Mouse (Mus musculus) embryonic facial prominence, embryonic 13.5 days (tissue): ENCODE data around the gene Gpc5. TPM values are rescaled to one million over a fixed set of nuclear protein-coding genes. Genes with fewer than 3 reads are reported as not detected.
A peak's percentile ranks its signal among the peaks of the same experiment; 100 is the strongest.

Source experiments
- ATAC-seq: fragments of 200-750 bp; cut with Nextera tagmentation; 2 replicates; pipeline ENCODE4 v1.8.0; 2017; ENCODE audit warnings: low read depth; ENCODE audit not compliant: insufficient number of reproducible peaks, insufficient read depth, low FRiP score, low TSS enrichment
- H3K27ac ChIP-seq: fragments of 300-500 bp; sonication (generic); 2 replicates; pipeline ENCODE4 v1.5.1; 2015; ENCODE audit warnings: moderate library complexity, mild to moderate bottlenecking, inconsistent platforms
- H3K27me3 ChIP-seq: fragments of 300-500 bp; sonication (generic); 2 replicates; pipeline ENCODE4 v1.6.1; 2015; ENCODE audit warnings: mild to moderate bottlenecking, inconsistent platforms
- H3K36me3 ChIP-seq: fragments of 300-500 bp; sonication (generic); 2 replicates; pipeline ENCODE4 v1.6.1; 2015; ENCODE audit warnings: mild to moderate bottlenecking, inconsistent platforms
- H3K4me1 ChIP-seq: fragments of 300-500 bp; sonication (generic); 2 replicates; pipeline ENCODE4 v1.6.1; 2015; ENCODE audit warnings: inconsistent platforms
- H3K4me2 ChIP-seq: fragments of 300-500 bp; sonication (generic); 2 replicates; pipeline ENCODE4 v1.6.1; 2015; ENCODE audit warnings: moderate library complexity, mild to moderate bottlenecking, inconsistent platforms
- H3K4me3 ChIP-seq: fragments of 300-500 bp; sonication (generic); 2 replicates; pipeline ENCODE4 v1.5.1; 2015; ENCODE audit warnings: mild to moderate bottlenecking, inconsistent platforms
- H3K9ac ChIP-seq: fragments of 300-500 bp; sonication (generic); 2 replicates; pipeline ENCODE4 v1.6.1; 2015; ENCODE audit warnings: mild to moderate bottlenecking, inconsistent platforms
- H3K9me3 ChIP-seq: fragments of 300-500 bp; sonication (generic); 2 replicates; pipeline ENCODE4 v1.6.1; 2016; ENCODE audit warnings: inconsistent platforms
- WGBS: fragments of 180-500 bp; shearing (Covaris S2); methylation state at CpG from one replicate; pipeline ENCODE4 v1.1.7; 2015; ENCODE audit warnings: mixed read lengths; 5-methylcytosine and 5-hydroxymethylcytosine counted together
- polyA plus RNA-seq: library from polyadenylated mRNA; unstranded; fragments of >200 nt; fragmentation: Nextera tagmentation; extraction: Ambion mirVana; gene quantifications from 2 replicates; pipeline ENCODE4 v1.2.1, GENCODE M21; 2015

Gene Gpc5
- polyA plus RNA-seq = 1.2 and 1.5 TPM in 2 replicates

GRCm38 (mm10) chr14:115092081-115092480 is at the start of gene Gpc5:
Gene Gpc5 (plus strand): TSS chr14:115092215.
- Histone ChIP-seq H3K9me3 (no peaks in the 10 kb centered on the region), H3K27me3 (peaks cover 44% of the 10 kb centered on the region), H3K9ac (peak within 1 kb of the TSS; percentile 67), H3K36me3 (no peaks in the 10 kb centered on the region), H3K4me3 (peak within 1 kb of the TSS; percentile 65), H3K4me2 (peak within 1 kb of the TSS; percentile 98), H3K4me1 (peaks cover 5% of the 10 kb centered on the region; the same call in 1 of the 2 replicates), H3K27ac (no peak within 1 kb of the TSS)
- WGBS = under 1% methylated on average over 31 of the region's 31 CpGs
- peak; percentile 94 for ATAC-seq

DNA sequence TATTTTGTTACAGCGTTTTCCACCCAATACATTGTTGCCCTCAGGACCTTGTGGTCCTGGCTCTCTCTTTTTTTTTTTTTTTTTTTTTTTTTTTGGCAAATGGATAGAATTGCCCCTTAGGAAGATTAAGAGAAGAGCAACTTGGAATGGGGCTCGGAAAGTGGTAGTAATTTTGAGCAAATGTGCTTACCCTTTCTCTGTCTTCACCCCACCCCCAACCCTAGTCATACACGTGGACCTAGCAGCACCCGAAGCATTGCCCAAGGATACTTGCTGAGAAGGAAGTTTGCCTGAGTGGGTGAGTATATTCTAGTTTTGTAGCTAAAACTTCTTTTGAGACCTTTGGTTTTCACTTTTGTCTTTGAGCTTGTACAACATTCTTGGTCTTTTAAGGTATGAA is 49.4 kb upstream of the Gpc5 start:
- Histone ChIP-seq H3K27me3 (no peaks in the 10 kb centered on the region), H3K4me3 (peak overlapping the region; percentile 86), H3K4me2 (peak overlapping the region; percentile 70), H3K27ac (no peak overlapping the region), H3K4me1 (peaks cover 19% of the 10 kb centered on the region), H3K36me3 (peaks cover 42% of the 10 kb centered on the region), H3K9me3 (no peaks in the 10 kb centered on the region), H3K9ac (peak overlapping the region; percentile 99)
- 0% methylated on average over 4 of the region's 4 CpGs for WGBS
- ATAC-seq = no peak

- H3K9me3 ChIP-seq = no peaks in the 10 kb centered on the region
- peak overlapping the region; percentile 70; the same call in 1 of the 2 replicates for H3K4me2 ChIP-seq
- no peaks in the 10 kb centered on the region for H3K27me3 ChIP-seq
- no peak overlapping the region for H3K4me3 ChIP-seq
- H3K9ac ChIP-seq = no peak overlapping the region
- WGBS = 73% methylated on average over 5 of the region's 5 CpGs
- H3K27ac ChIP-seq = no peak overlapping the region
- H3K4me1 ChIP-seq = peaks cover 19% of the 10 kb centered on the region
- peaks cover 42% of the 10 kb centered on the region for H3K36me3 ChIP-seq
- no peak for ATAC-seq
Measured at GRCm38 (mm10) chr14:115044016-115044415, 48.0 kb upstream of the Gpc5 start.

DNA sequence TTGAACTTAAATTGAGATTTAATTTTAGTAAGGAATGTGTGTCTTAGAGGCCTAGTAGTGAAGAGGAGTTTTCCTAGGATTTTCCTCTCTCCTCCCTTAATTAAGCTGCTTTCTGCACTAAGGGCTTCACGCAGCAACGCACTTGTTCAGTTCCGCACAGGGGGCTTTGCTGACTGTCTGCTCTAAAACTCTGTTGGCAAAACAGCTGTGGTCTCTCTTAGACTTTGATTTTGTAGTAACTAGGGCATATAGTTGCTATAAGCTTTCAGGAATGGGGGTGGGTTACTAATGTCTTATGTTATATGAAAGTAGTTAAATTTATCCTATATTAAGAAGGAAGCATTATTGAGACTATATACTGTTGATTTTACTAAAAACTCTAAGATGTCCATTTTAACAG is 46.3 kb upstream of the Gpc5 start:
- peaks cover 42% of the 10 kb centered on the region for H3K36me3 ChIP-seq
- 73% methylated on average over 3 of the region's 3 CpGs for WGBS

GRCm38 (mm10) chr14:115047316-115047715 is 44.7 kb upstream of the Gpc5 start:
- 83% methylated on average over 3 of the region's 3 CpGs for WGBS
- Histone ChIP-seq H3K27ac (no peak overlapping the region), H3K36me3 (peaks cover 42% of the 10 kb centered on the region), H3K4me2 (no peak overlapping the region), H3K9me3 (no peaks in the 10 kb centered on the region), H3K27me3 (no peaks in the 10 kb centered on the region), H3K4me3 (no peak overlapping the region), H3K9ac (no peak overlapping the region), H3K4me1 (peaks cover 19% of the 10 kb centered on the region)
- ATAC-seq = no peak

More for the DNA sequence above, 46.3 kb upstream of the Gpc5 start:
- H3K4me2 ChIP-seq = no peak overlapping the region
- H3K27ac ChIP-seq = no peak overlapping the region
- H3K27me3 ChIP-seq = no peaks in the 10 kb centered on the region
- ATAC-seq = no peak
- no peak overlapping the region for H3K9ac ChIP-seq
- H3K4me3 ChIP-seq = no peak overlapping the region
- H3K9me3 ChIP-seq = no peaks in the 10 kb centered on the region
- peaks cover 19% of the 10 kb centered on the region for H3K4me1 ChIP-seq

DNA sequence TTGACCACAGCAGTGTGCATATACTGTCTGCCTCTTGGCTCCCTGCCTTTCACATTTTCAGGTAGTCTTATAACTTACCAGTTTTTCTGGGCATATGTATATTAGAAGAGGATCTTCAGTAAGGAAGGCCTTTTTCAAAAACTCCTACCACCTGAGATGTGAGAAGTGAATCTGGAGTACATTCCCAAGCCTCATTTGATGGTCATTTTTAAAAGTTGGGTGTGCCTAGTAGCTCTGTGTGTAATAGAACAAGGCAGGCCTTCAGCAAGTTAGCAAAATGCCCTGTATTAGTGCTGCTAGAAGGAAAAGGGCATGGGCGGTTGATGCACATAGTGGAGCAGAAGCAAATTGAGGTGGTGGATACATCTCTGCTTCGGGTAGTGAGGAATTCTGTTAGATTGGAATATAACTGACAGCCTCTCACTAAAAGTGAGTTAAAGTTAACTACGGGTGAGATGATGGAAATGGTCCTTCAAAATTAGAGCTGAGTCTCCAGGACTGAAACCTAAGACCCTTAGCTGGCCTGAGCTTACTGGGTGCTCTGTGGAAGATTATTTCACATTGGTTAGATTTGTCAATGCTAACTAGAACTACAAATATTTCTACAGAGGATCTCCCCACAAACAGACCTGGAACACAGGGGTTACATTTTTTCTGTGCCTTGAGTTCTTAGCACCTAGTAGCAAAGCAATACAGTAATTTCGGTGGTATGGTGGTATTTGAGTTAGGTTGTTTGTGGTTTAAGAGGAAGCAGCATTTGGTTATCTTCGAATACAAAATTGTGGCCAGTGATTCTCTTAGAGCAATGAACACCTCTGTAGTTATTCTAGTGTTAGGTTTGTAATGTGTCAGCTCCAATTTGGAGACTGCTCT is 43.8 kb upstream of the Gpc5 start:
- WGBS = 54% methylated on average over 5 of the region's 5 CpGs
- no peak overlapping the region for H3K27ac ChIP-seq
- H3K9ac ChIP-seq = no peak overlapping the region
- H3K4me2 ChIP-seq = no peak overlapping the region
- no peak for ATAC-seq
- H3K4me3 ChIP-seq = no peak overlapping the region
- no peaks in the 10 kb centered on the region for H3K9me3 ChIP-seq
- H3K27me3 ChIP-seq = no peaks in the 10 kb centered on the region
- H3K4me1 ChIP-seq = peaks cover 15% of the 10 kb centered on the region
- H3K36me3 ChIP-seq = peaks cover 41% of the 10 kb centered on the region

GRCm38 (mm10) chr14:115048863-115049566 is 43.0 kb upstream of the Gpc5 start:
- no peak for ATAC-seq
- Histone ChIP-seq H3K9ac (no peak overlapping the region), H3K27me3 (no peaks in the 10 kb centered on the region), H3K4me1 (peaks cover 7% of the 10 kb centered on the region; the same call in 1 of the 2 replicates), H3K4me3 (no peak overlapping the region), H3K9me3 (no peaks in the 10 kb centered on the region), H3K27ac (no peak overlapping the region), H3K4me2 (no peak overlapping the region), H3K36me3 (peaks cover 33% of the 10 kb centered on the region)
- WGBS = 35% methylated on average over 5 of the region's 5 CpGs

DNA sequence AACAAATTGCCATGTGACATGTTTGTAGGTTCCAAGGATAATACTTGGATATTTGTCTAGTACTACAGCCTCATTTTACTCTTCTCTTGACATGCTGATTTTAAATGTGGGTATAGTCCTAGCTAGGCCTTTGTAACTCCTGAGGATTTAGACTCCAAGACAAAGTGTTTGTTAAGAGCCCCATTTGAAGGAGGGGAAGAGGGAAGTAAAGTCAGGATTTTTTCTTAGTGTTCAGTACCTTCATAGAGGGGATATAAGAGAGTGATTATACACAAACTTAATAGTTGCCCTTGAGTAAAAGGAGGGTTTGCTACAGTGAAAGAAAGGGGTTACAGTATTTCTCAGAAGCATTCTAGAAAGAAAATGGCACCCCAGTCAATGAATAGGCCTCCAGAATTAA is 42.2 kb upstream of the Gpc5 start:
- no peak for ATAC-seq
- Histone ChIP-seq H3K4me1 (0 out of 2 replicates have a peak, but pooled peaks cover 3% of the 10 kb centered on the region), H3K4me3 (no peak overlapping the region)

DNA sequence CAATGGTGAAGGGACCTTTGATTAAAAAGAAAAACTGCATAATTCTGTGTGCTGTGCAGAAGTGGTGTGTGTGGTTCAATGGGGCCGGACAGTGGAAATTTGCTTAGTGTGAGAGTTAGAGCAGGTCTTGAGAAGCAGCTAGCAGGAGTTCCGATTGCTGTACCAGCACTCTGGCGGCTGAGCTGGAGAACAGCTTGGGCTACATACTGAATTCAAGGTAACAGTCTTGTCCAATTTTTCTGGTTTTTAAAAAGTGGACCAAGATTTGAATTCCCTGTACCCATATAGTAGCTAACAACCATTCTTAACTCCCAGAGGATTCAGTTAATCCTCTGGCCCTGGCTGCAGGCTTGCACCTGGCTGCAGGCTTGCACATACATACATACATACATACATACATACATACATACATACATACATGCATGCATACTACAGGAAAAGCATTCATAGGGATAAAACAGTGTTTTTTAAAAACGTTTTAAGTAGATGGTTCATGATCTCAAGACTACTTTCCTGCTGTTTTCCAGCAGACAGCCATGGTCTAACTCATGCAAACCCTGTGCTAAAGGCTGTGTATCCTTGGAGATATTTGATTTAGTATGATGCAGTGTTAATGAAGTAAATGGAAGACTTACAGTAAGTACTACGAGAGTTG is 40.8 kb upstream of the Gpc5 start:
- ATAC-seq = no peak
- no peak overlapping the region for H3K4me3 ChIP-seq
- no peaks in the 10 kb centered on the region for H3K27me3 ChIP-seq
- H3K27ac ChIP-seq = no peak overlapping the region
- no peak overlapping the region for H3K4me2 ChIP-seq
- peaks cover 13% of the 10 kb centered on the region for H3K36me3 ChIP-seq
- no peaks in the 10 kb centered on the region for H3K4me1 ChIP-seq
- H3K9me3 ChIP-seq = no peaks in the 10 kb centered on the region
- no peak overlapping the region for H3K9ac ChIP-seq
- WGBS = 80% methylated on average over 5 of the region's 5 CpGs

More for the DNA sequence above, 42.2 kb upstream of the Gpc5 start:
- Histone ChIP-seq H3K36me3 (peaks cover 27% of the 10 kb centered on the region), H3K4me2 (no peak overlapping the region), H3K27ac (no peak overlapping the region), H3K9me3 (no peaks in the 10 kb centered on the region), H3K27me3 (no peaks in the 10 kb centered on the region), H3K9ac (no peak overlapping the region)

DNA sequence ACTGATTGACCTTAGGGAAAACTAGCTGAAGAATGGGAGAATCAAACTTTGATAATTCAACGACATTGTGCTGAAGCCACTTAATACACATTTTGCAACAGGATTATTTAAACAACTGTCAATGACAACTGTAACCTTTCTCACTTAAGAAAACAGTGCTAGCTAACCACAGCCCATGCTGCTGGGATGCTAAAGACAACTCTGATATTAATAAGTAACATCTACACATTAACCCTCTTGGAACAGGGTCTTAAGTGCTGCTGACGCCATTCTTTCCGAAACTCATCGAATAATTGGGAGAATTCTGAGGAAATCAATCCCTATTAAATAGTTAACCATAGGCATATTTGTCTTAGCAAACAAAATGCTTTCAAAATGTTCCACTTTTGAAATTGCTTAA is 39.6 kb upstream of the Gpc5 start:
- H3K9ac ChIP-seq = no peak overlapping the region
- WGBS = 87% methylated on average over 4 of the region's 4 CpGs
- H3K36me3 ChIP-seq = peaks cover 3% of the 10 kb centered on the region
- no peak overlapping the region for H3K4me3 ChIP-seq
- ATAC-seq = no peak
- H3K4me2 ChIP-seq = no peak overlapping the region
- no peaks in the 10 kb centered on the region for H3K9me3 ChIP-seq
- H3K4me1 ChIP-seq = no peaks in the 10 kb centered on the region
- H3K27ac ChIP-seq = no peak overlapping the region
- H3K27me3 ChIP-seq = no peaks in the 10 kb centered on the region

DNA sequence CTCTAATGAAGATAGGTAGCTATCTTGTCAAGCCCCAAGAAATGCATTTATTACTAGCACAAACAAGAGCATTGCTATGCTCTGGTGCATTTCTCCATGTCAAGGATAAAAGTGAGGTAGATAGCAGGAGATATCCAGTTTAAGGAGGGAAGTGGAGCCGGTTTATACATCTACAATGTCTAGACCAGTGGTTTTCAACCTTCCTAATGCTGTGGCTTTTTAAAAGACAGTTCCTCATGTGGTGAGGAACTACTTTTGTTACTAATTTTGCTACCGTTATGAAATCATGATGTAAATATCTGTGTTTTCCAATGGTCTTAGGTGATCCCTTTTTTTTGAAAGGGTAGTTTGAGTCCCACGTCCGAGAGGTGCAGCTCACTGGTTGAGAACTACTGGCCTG is 37.8 kb upstream of the Gpc5 start:
- no peak overlapping the region for H3K4me3 ChIP-seq
- H3K27me3 ChIP-seq = no peaks in the 10 kb centered on the region
- H3K36me3 ChIP-seq = no peaks in the 10 kb centered on the region
- H3K27ac ChIP-seq = no peak overlapping the region
- H3K9me3 ChIP-seq = no peaks in the 10 kb centered on the region
- ATAC-seq = no peak
- WGBS = 89% methylated on average over 4 of the region's 4 CpGs
- no peak overlapping the region for H3K4me2 ChIP-seq
- no peak overlapping the region for H3K9ac ChIP-seq
- H3K4me1 ChIP-seq = no peaks in the 10 kb centered on the region
